Mouse (Mus musculus): ENCODE data around the gene Snap47. TPM values are rescaled to one million over a fixed set of nuclear protein-coding genes. Genes with fewer than 3 reads are reported as not detected.

The Snap47 gene
- polyA plus RNA-seq, 1 experiment from 2014 or later, result 148 TPM

Other genes starting within 250 kb of the Snap47 start
- 104 and 106 TPM in 2 replicates for gene Mrpl55, start 248.7 kb downstream of the Snap47 start, polyA plus RNA-seq (2014; fragmentation: Nextera tagmentation; extraction: Ambion mirVana)
- 41.7 and 41.8 TPM in 2 replicates for gene 2310033P09Rik, start 242.9 kb downstream of the Snap47 start, polyA plus RNA-seq (2014; fragmentation: Nextera tagmentation; extraction: Ambion mirVana)
- 647 and 649 TPM in 2 replicates for gene Arf1, start 222.9 kb downstream of the Snap47 start, polyA plus RNA-seq (2014; fragmentation: Nextera tagmentation; extraction: Ambion mirVana)
- gene Wnt3a, start 160.4 kb downstream of the Snap47 start, polyA plus RNA-seq (2014; fragmentation: Nextera tagmentation; extraction: Ambion mirVana), result 0.07 and 0.28 TPM in 2 replicates
- 1.1 and 1.8 TPM in 2 replicates for gene Wnt9a, start 144.3 kb downstream of the Snap47 start, polyA plus RNA-seq (2014; fragmentation: Nextera tagmentation; extraction: Ambion mirVana)
- not detected in 2 replicates for gene Prss38, start 75.5 kb downstream of the Snap47 start, polyA plus RNA-seq (2014; fragmentation: Nextera tagmentation; extraction: Ambion mirVana)
- 19.1 and 20.1 TPM in 2 replicates for gene Jmjd4, start 1.1 kb downstream of the Snap47 start, polyA plus RNA-seq (2014; fragmentation: Nextera tagmentation; extraction: Ambion mirVana)
- 9.4 and 10.0 TPM in 2 replicates for gene Zfp867, start 21.3 kb upstream of the Snap47 start, polyA plus RNA-seq (2014; fragmentation: Nextera tagmentation; extraction: Ambion mirVana)
- 31.5 and 32.2 TPM in 2 replicates for gene Zkscan17, start 75.6 kb upstream of the Snap47 start, polyA plus RNA-seq (2014; fragmentation: Nextera tagmentation; extraction: Ambion mirVana)
- 0.40 TPM in 1 of 2 replicates, not detected in the other for gene Nlrp3, start 90.4 kb upstream of the Snap47 start, polyA plus RNA-seq (2014; fragmentation: Nextera tagmentation; extraction: Ambion mirVana)
- gene Olfr222, start 125.0 kb upstream of the Snap47 start, polyA plus RNA-seq (2014; fragmentation: Nextera tagmentation; extraction: Ambion mirVana), result not detected in 2 replicates
- not detected in 2 replicates for gene Olfr223, start 142.1 kb upstream of the Snap47 start, polyA plus RNA-seq (2014; fragmentation: Nextera tagmentation; extraction: Ambion mirVana)
- 71.1 and 78.9 TPM in 2 replicates for gene Mprip, start 210.1 kb upstream of the Snap47 start, polyA plus RNA-seq (2014; fragmentation: Nextera tagmentation; extraction: Ambion mirVana)

Measured in limb, embryonic 11.5 days (tissue).